Mouse (Mus musculus) cortical plate, adult 2 months (tissue): ENCODE results near the gene Pglyrp1. TPM values are rescaled to one million over a fixed set of nuclear protein-coding genes. Genes with fewer than 3 reads are reported as not detected.

ENCODE experiments used
- H3K27ac ChIP-seq: fragments of 200-500 bp; 2 replicates; pipeline ENCODE4 v1.5.1; 2012; ENCODE audit warnings: low read length, control low read depth, inconsistent platforms; ENCODE audit not compliant: insufficient read depth
- H3K4me1 ChIP-seq: fragments of 200-500 bp; 2 replicates; pipeline ENCODE4 v1.6.1; 2011; ENCODE audit warnings: low read length; ENCODE audit not compliant: control insufficient read depth, insufficient read depth
- H3K4me3 ChIP-seq: fragments of 200-500 bp; 2 replicates; pipeline ENCODE4 v1.5.1; 2011; ENCODE audit warnings: mild to moderate bottlenecking, low read length, control low read depth; ENCODE audit not compliant: insufficient read depth
- CTCF ChIP-seq: fragments of 200-500 bp; IDR thresholded peaks from 2 replicates; pipeline ENCODE4 v1.5.1; 2011; ENCODE audit warnings: mild to moderate bottlenecking, control low read depth, low read length; ENCODE audit not compliant: insufficient read depth; ENCODE audit errors: extremely low read depth
- POLR2A ChIP-seq: fragments of 200-500 bp; IDR thresholded peaks from 2 replicates; pipeline ENCODE4 v1.6.1; 2011; ENCODE audit warnings: mild to moderate bottlenecking, low read length, control low read depth; ENCODE audit not compliant: insufficient read depth; ENCODE audit errors: extremely low read depth
- polyA plus RNA-seq: library from polyadenylated mRNA; depleted of rRNA; stranded (reverse); fragments of >200 nt; gene quantifications from 2 replicates; pipeline ENCODE4 v1.2.3, GENCODE M21; 2012; rRNA removed

Gene Pglyrp1
- polyA plus RNA-seq, 1 experiment: 16.0 TPM

GRCm38 (mm10) chr7:18925162-18925938 is 54.2 kb downstream of the Pglyrp1 start, which contains the start of gene Nova2:
Gene Nova2 (plus strand): TSS chr7:18925888.
- Histone ChIP-seq H3K27ac (peak within 1 kb of the TSS; percentile 63), H3K4me1 (peaks cover 13% of the 10 kb centered on the region), H3K4me3 (peak within 1 kb of the TSS; percentile 99)
- TF ChIP-seq POLR2A (peak; percentile 82), CTCF (no peak)

- peak overlapping the region; percentile 99 for H3K4me3 ChIP-seq
- H3K27ac ChIP-seq: peak overlapping the region; percentile 63
- H3K4me1 ChIP-seq: peaks cover 13% of the 10 kb centered on the region
- no peak for TF ChIP-seq POLR2A
- no peak for TF ChIP-seq CTCF
Measured at GRCm38 (mm10) chr7:18926041-18926790, 55.1 kb downstream of the Pglyrp1 start.

GRCm38 (mm10) chr7:18926911-18927310 is 55.8 kb downstream of the Pglyrp1 start:
- peak overlapping the region; percentile 63; the same call in 1 of the 2 replicates for H3K27ac ChIP-seq

GRCm38 (mm10) chr7:18927759-18928158 is 56.6 kb downstream of the Pglyrp1 start:
- Histone ChIP-seq H3K27ac (no peak overlapping the region), H3K4me3 (peak overlapping the region; percentile 99; the same call in 1 of the 2 replicates), H3K4me1 (peaks cover 9% of the 10 kb centered on the region)
- TF ChIP-seq CTCF (no peak), POLR2A (0 out of 2 replicates have a peak, but pooled peaks have one; percentile 10)

More at GRCm38 (mm10) chr7:18926911-18927310, 55.8 kb downstream of the Pglyrp1 start:
- Histone ChIP-seq H3K4me3 (peak overlapping the region; percentile 99), H3K4me1 (peaks cover 12% of the 10 kb centered on the region)
- TF ChIP-seq POLR2A: no peak
- no peak for TF ChIP-seq CTCF

Other genes with a start within 250 kb of the Pglyrp1 start
- not detected in 2 replicates for gene Psg21, start 214.6 kb upstream of the Pglyrp1 start, polyA plus RNA-seq
- gene Psg20, start 185.1 kb upstream of the Pglyrp1 start, polyA plus RNA-seq: not detected in 2 replicates
- gene Psg22, start 153.2 kb upstream of the Pglyrp1 start, polyA plus RNA-seq: not detected in 2 replicates
- 0.04 TPM in 1 of 2 replicates, not detected in the other for gene Psg19, start 72.8 kb upstream of the Pglyrp1 start, polyA plus RNA-seq
- gene Psg17, start 49.7 kb upstream of the Pglyrp1 start, polyA plus RNA-seq: 0.06 and 0.15 TPM in 2 replicates
- 2.5 and 2.6 TPM in 2 replicates for gene Mill2, start 31.4 kb upstream of the Pglyrp1 start, polyA plus RNA-seq
- gene Ccdc61, start 39.1 kb downstream of the Pglyrp1 start, polyA plus RNA-seq: 14.7 and 15.8 TPM in 2 replicates
- 22.3 and 23.3 TPM in 2 replicates for gene Nova2, start 54.6 kb downstream of the Pglyrp1 start, polyA plus RNA-seq
- 2.8 and 3.3 TPM in 2 replicates for gene Nanos2, start 116.1 kb downstream of the Pglyrp1 start, polyA plus RNA-seq
- 49.7 and 50.8 TPM in 2 replicates for gene Mypop, start 119.9 kb downstream of the Pglyrp1 start, polyA plus RNA-seq
- gene Irf2bp1, start 132.7 kb downstream of the Pglyrp1 start, polyA plus RNA-seq: 27.2 and 28.5 TPM in 2 replicates
- gene Foxa3, start 152.2 kb downstream of the Pglyrp1 start, polyA plus RNA-seq: not detected in 2 replicates
- 113 and 118 TPM in 2 replicates for gene Sympk, start 153.0 kb downstream of the Pglyrp1 start, polyA plus RNA-seq
- 0.10 and 0.17 TPM in 2 replicates for gene Rsph6a, start 183.4 kb downstream of the Pglyrp1 start, polyA plus RNA-seq
- 171 and 178 TPM in 2 replicates for gene Dmwd, start 204.9 kb downstream of the Pglyrp1 start, polyA plus RNA-seq
- 40.9 and 47.6 TPM in 2 replicates for gene Dmpk, start 212.5 kb downstream of the Pglyrp1 start, polyA plus RNA-seq
- gene Six5, start 223.3 kb downstream of the Pglyrp1 start, polyA plus RNA-seq: 4.7 and 5.0 TPM in 2 replicates
- 0.70 and 1.1 TPM in 2 replicates for gene Gm4969, start 247.0 kb downstream of the Pglyrp1 start, polyA plus RNA-seq
- 8.2 and 8.6 TPM in 2 replicates for gene Fbxo46, start 248.5 kb downstream of the Pglyrp1 start, polyA plus RNA-seq